Mouse (Mus musculus): ENCODE data around the gene Fbxl19.

Gene Fbxl19

DNA sequence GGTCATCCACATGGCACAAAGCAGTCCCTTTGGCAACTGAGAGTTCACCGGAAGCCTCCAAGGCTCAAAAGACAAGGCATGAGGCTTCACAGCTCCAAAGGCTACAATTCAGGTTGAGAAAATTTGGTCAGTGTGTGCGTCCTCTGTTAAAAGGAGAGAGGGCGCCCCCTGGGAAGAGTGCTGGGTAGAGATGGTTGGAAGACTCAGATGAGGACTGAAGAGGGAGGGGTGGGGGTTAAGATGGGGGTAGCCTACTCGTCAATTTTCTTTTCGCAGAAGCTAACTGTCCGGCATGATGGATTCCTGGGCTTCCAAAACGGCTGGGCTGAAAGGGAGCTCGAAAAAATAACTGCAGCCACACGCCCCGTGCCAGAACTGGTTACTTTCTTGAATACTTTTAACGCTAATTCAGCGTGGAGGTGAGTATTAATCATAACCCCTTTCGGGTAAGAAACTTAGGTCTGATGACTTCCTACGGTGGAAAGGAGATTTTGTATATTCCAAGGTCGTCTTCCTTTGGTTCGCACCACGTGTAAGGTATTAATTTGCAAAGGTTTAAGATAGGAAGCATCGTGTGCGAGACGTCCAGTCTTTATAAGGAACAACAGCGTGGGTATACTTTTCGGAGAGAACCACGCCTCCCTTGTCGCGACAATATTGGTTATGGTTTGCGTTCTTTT is at the start of gene Fbxl19:
Gene Fbxl19, plus strand, starts transcription at position 178 of the 680 bp plus-strand sequence.
- DNase-seq = peak; percentile 71 to 76

GRCm38 (mm10) chr7:127698986-127699385 is 45.4 kb upstream of the Fbxl19 start:
- no peak for DNase-seq

DNA sequence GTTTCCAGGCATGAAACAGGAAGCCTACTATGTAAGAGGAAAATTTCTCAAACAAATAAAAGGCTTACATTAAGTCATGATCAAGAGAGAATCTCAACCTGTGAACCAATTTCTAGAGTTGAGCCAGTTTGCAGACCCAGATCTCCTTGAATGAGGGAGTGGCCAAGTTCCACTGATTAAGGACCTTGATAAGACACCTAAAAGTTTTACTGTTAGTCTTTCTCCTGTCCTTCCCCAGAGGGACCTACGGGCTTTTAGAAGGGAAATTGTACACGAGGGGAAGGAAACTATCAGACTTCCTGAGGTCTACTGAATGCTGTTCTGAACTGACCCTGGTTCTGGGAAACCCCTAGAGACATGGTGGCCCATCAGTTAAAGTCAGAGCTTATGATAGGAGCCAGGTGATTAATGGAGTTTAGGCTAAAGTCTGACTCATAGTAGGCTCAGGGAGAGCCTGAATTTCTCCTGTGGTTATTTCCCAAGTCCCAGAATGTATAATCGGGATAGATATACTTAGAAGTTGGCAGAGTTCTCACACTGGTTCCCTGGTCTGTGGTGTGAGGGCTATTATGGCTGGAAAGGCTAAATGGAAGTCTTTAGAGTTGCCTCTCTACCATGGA is 43.5 kb upstream of the Fbxl19 start:
- DNase-seq = no peak

DNA sequence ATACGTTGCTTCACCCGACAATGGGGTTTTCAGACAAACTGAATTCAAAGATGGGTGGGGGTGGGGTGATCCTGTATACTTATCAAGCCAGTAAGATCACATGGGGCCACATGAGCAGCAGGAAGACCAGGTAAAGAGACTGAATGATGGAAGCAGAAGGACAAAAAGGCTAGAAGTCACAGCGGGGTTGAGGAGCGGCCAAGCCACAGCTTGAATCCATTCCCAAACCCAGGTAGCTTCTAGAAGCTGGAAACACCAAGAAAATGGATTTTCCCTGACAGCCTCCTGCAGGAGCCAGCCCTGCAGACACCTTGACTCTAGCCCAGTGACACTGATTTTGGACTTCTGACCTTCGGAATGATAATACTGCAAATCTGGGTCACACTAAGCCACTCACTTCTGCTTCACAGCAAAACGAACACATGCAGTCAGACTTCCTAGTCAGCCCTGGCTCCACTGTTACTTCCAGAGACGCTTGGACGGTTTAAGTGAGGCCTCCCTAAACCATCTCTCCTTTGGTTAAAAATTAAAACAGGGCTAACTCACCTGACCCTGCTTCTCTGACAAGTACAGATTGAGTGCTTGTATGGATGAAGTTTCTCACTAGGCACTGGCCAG is 40.7 kb upstream of the Fbxl19 start:
- no peak for DNase-seq

DNA sequence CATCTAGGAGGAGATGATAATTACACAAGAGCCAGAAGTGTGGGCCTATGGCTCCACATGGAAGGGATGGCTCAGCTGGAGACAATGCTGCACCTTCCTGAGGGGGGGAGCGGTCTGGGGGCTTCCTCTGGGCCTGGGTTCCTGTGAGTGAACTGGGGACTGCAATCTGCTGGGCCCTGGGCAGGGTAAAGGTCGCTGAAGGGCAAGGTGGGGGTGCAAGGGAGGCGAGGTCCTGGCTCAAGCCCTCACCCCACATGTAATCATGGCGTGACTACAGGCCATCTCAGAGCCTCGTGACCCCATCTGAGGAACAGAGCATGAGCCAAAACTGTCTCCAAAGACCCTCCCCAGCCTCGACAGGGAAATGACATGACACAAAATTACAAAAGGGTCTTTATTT is 39.7 kb upstream of the Fbxl19 start:
- DNase-seq = no peak

DNA sequence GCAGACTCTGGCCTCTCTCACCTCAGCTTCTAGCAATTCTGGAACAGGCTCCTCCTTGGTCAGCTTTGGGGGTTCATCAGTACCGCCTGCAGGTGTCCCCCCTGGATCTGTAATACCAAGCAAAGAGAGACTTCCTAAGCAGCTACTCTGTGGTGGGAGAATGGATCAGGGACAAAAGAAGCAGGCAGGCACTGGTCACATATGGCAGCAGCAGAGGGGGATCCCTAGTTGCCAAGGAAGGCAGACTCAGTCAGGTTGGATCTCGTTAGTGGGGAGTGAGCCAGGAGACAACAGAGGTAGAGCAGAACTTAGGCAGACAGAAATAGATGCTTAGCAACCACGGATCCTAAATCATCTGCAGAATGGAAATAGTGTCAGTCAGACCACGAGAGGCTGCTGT is 38.6 kb upstream of the Fbxl19 start:
- DNase-seq = no peak

DNA sequence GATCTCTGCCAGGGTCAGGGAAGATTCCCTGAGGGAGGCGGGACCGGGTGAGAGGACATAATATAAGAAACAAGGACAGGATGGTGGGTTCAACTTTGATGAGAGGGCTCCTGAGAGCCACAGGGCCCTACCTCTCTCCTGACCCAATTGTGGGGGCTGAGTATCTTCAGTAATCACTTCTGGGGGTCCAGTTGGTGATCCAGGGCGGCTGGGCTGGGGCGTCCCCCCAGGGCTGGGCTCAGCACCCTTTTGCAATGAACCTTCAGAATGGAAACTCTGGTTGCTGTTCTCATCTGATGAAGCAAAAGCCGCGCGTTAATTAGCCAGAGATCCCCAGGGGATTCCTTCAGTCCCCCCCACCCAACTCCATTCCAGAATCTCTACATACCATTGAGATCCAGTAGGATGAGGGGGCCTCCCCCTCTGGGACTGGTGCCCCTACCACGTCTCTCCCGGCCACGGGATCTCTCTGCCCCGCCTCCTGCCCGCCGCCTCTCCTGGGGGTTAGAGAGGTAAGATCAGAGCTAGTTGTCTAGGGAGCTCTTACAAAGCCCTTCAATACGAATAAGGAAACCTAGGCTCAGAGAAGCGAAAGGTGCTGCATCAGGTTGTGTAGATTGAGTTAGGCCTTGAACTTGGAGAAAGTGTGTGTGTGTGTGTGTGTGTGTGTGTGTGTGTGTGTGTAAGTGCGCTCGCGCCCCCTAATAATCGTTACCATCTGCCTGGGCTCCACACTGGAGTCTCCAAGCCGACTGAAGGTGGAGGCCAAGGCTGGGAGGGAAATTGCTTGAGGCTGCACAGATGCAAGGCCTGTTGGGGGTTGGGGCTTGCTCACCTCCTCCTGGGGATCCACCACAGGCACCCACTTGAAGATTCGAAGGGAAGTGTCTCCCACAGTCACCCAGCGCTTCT is 37.0 kb upstream of the Fbxl19 start:
- DNase-seq = peak in 1 of 2 experiments; percentile 17

DNA sequence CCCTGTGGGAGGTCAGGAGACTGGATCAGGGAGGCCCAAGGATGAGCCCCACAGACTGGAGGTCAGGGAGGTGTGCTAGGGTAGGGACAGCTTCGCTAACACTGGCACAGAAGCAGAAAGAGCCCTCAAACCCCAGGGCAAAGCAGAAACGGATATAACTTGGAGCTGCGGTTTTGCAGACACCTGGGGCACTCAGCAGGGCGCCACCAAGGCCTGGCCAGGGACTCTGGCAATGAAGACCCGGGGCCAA is 36.5 kb upstream of the Fbxl19 start:
- no peak for DNase-seq

DNA sequence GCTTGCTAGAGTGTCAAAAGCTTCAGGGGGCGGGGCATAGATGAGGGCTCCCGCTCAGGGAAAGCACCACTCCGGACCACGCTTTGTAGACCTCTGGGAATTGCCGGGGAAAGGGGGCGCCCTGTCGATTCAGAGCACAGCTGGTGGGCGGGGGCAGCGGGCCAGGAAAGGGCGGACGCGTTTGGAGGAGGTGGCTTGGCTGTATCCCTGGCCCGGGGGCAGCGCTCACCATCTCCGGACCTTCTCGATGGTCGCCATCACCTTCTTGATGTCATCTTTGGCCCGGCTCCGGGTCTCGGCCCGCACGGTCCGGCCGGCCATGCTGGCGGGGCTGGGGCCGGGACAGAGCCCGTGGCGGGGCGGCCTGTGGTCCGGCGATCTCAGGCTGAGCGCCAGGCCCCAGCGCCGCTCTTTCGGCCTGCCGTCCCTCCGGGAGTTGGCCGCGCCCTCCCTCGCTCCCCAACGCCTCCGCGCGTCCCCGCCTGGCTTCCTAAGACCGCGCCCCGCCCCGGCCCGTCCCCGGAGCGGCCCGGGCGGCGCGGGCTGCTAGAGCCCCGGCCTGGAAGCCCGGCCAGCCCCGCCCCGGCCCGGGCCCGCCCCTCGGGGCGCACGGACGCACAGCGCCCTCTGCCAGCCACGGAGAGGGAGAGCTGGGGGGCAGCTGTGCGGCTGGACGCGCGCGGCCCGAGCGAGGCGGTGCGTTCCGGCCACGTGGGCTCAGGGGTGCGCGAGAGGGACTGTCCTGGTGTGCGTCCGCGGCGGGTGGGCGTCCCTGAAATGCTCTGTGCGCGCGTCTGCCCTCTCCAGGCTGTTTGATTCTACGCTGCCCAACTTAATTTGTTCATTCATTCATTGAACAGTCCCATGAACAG is 35.9 kb upstream of the Fbxl19 start, which contains the start of gene Bcl7c:
Gene Bcl7c, minus strand, starts transcription at position 727 of the 872 bp plus-strand sequence.
- DNase-seq = peak; percentile 96 to 99

- no peak for DNase-seq
Observed at GRCm38 (mm10) chr7:127709261-127709979, 34.9 kb upstream of the Fbxl19 start.

DNA sequence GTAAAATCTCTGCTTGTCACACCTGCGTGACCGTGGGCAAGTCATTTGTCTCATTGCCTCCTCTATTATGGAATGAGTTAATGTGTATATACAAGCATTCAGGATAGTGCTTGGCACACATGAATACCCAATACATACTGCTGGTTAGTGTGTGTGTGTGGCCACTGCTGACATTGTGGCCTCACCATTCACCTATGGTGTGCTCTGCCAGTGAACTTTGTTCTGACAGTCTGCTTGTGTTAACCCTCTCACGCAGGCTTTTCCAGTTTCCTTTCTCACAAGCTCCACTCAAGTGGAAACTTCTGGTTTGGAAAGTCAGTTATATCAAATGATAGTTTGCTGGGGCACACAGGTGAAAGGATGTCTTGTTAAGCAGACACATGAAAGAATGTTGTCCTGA is 33.3 kb upstream of the Fbxl19 start:
- no peak for DNase-seq

GRCm38 (mm10) chr7:127711456-127711855 is 32.9 kb upstream of the Fbxl19 start:
- no peak for DNase-seq

- DNase-seq = peak; percentile 83 to 86
Observed at GRCm38 (mm10) chr7:127712461-127713385, 31.6 kb upstream of the Fbxl19 start, which contains the start of gene Ctf1. TSS of gene Ctf1 (plus strand) at chr7:127712736.

DNA sequence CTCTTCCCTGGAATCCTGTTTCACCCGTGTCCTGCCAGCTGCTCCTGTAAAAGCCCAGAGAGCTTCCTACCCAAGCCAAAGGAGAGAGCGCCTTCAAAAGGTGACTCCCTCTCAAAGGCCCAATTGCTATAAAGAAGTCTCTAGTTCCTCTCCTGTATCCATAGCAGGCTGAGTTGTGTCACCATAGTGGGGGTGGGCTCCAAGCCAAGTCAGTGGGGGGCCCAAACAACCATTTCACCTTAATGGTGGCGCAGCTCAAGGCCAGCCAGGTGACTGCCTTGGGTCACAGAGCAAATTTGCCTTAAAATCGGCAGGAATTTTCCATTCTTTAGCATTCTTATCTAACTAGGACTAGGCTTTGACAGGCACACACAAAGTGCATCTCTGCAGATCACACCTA is 29.5 kb upstream of the Fbxl19 start:
- DNase-seq = no peak

GRCm38 (mm10) chr7:127716992-127717391 is 27.4 kb upstream of the Fbxl19 start:
- peak; percentile 83 to 84 for DNase-seq

DNA sequence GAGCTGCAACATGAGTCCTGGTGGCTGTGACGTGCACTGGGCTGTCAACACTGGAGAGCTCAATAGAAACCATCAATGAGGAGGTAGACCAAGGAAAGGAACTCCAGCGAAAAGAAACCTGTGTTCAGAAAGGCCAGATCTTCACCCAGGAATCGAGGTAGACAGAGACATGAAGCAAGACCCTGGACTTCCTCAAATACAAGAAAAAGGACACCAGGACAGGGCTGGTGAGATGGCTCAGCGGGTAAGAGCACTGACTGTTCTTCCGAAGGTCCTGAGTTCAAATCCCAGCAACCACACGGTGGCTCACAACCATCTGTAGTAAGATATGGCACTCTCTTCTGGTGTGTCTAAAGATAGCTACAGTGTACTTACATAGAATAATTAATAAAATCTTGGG is 26.0 kb upstream of the Fbxl19 start:
- no peak for DNase-seq

- no peak for DNase-seq
Observed at GRCm38 (mm10) chr7:127719258-127719657, 25.1 kb upstream of the Fbxl19 start.

DNA sequence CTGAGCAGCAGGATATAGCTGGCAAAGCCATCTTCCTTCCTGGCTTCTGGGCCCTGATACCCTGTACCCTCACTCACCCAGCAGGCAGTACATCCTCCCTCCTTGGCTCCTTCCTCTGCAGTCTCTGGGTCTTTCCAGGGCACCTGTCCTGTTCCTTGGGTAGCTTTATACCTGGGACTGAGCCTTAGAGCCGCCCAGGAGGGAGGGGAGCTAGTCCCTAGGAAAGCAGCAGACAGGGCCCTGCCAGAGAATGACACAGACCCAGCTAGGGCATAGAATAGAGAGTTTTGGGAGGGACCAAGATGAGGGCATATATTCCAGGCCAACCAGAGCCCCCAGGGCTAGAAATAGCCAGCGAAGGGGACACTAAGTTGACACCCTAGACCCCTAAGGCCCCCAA is 18.9 kb upstream of the Fbxl19 start:
- DNase-seq = no peak

DNA sequence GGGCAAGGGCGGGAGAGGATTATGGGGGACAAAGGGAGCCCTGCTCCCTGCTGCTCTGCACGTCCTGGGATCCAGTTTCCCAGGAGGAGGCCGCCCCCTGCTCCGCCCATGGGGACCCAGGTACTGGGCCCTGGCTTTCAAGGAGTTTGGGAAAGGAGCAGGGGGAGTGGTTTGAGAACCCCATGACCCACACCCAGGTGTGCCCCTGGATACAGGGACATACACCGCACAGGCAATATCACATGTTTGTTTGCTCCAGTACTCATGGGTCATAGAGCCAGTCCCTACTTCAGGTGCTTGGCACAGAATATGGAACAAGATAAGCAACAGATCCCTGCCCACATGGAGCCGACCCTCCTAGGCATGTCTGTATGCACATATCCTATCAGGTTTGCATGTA is 18.4 kb upstream of the Fbxl19 start:
- no peak for DNase-seq

DNA sequence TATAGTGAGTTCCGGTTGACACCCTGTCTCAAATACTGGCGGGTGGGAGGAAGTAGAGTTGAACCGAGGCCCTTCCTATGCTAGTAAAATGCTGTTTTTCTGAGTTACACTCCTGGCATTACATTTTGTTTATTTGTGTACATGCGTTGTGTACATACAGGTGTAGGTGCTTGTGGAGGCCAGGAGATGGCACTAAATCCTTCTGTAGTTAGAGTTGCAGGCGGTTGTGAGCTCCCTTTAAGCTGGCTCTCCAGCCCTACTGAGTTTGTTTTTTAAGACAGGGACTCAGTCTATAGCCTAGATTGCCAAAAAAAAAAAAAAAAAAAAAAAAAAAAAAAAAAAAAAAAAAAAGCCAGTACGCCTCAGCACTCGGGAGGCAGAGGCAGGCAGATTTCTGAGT is 16.4 kb upstream of the Fbxl19 start:
- no peak for DNase-seq

GRCm38 (mm10) chr7:127730170-127730569 is 14.2 kb upstream of the Fbxl19 start:
- DNase-seq = no peak

Data from lung, postnatal 4 days (tissue).